Mouse (Mus musculus) CH12.LX (cell line): ENCODE measurements at regions not wholly inside any gene's neighbourhood (a gene's known extent, or its start where the extent isn't known, plus 50 kb on each side); places are given as distances from the start of the nearest gene placed in this dataset.

Source experiments
- DNase-seq: peaks from one replicate; pipeline ENCODE4 v3.0.0-alpha.2; 2013; ENCODE audit errors: extremely low read depth
- H3K27ac ChIP-seq: 2 replicates; pipeline ENCODE4 v1.5.1; 2012; ENCODE audit warnings: low read depth, mild to moderate bottlenecking, control low read depth, moderate library complexity; ENCODE audit not compliant: insufficient read depth
- H3K27me3 ChIP-seq: replicated peaks from 2 replicates; pipeline ENCODE3; 2012; ENCODE audit warnings: inconsistent platforms
- H3K36me3 ChIP-seq, 2 experiments: replicated peaks in 1 of 2; 2 replicates each; pipeline versions ENCODE3 to v1.6.1; 2012; ENCODE audit warnings: inconsistent platforms in 1 of 2, low read length in 1 of 2, mild to moderate bottlenecking in 1 of 2, mixed read lengths in 1 of 2, moderate library complexity in 1 of 2; ENCODE audit not compliant: control insufficient read depth in 1 of 2, insufficient read depth in 1 of 2
- H3K4me1 ChIP-seq, 2 experiments: 2 replicates each; pipeline ENCODE4 v1.6.1; 2012; ENCODE audit warnings: inconsistent platforms in 1 of 2, moderate library complexity in 1 of 2; ENCODE audit not compliant: insufficient read depth in 2 of 2, control insufficient read depth in 1 of 2
- H3K4me2 ChIP-seq: 2 replicates; pipeline ENCODE4 v1.6.1; 2012; ENCODE audit warnings: low read depth, mild to moderate bottlenecking, control low read depth; ENCODE audit not compliant: poor library complexity, insufficient read depth, severe bottlenecking
- H3K4me3 ChIP-seq, 3 experiments: fragments of 150-350 bp in 1 of 3; sonication (generic) in 1 of 3; replicated peaks in 1 of 3; 2 replicates each; pipeline versions ENCODE3 to v1.5.1; 2011 to 2012; ENCODE audit warnings: low read depth in 2 of 3, low read length in 2 of 3, mild to moderate bottlenecking in 2 of 3, moderate library complexity in 2 of 3, control low read depth in 1 of 3, improper control_type of control experiment in 1 of 3, inconsistent platforms in 1 of 3, mixed read lengths in 1 of 3; ENCODE audit not compliant: poor library complexity in 1 of 3
- H3K79me2 ChIP-seq: replicated peaks from 2 replicates; pipeline ENCODE4 v1.6.1; 2012; ENCODE audit warnings: mild to moderate bottlenecking, moderate library complexity; ENCODE audit not compliant: control insufficient read depth, poor library complexity, insufficient read depth, severe bottlenecking; ENCODE audit errors: extremely low read depth
- H3K9ac ChIP-seq: 2 replicates; pipeline ENCODE4 v1.6.1; 2012; ENCODE audit warnings: low read depth, mild to moderate bottlenecking, control low read depth, moderate library complexity; ENCODE audit not compliant: insufficient read depth
- H3K9me3 ChIP-seq: replicated peaks from 2 replicates; pipeline ENCODE3; 2012; ENCODE audit warnings: low read length, inconsistent platforms, mixed read lengths
- CHD1 ChIP-seq: IDR thresholded peaks from 2 replicates; pipeline ENCODE4 v1.6.1; 2012; ENCODE audit warnings: low read depth, low read length, improper control_type of control experiment, inconsistent platforms
- CTCF ChIP-seq, 2 experiments: IDR thresholded peaks in 1 of 2; conservative IDR thresholded peaks in 1 of 2; 2 replicates each; pipeline ENCODE4 v1.5.1; 2011 to 2012; ENCODE audit warnings: low read depth in 2 of 2, low read length in 2 of 2, improper control_type of control experiment in 1 of 2, inconsistent platforms in 1 of 2, mild to moderate bottlenecking in 1 of 2, moderate library complexity in 1 of 2
- EP300 ChIP-seq: IDR thresholded peaks from 2 replicates; pipeline ENCODE4 v1.6.1; 2011; ENCODE audit warnings: low read length, improper control_type of control experiment
- GABPA ChIP-seq: IDR thresholded peaks from 2 replicates; pipeline ENCODE4 v1.6.1; 2012; ENCODE audit warnings: low read depth, low read length, improper control_type of control experiment, inconsistent platforms; ENCODE audit not compliant: insufficient replicate concordance
- HCFC1 ChIP-seq: IDR thresholded peaks from 2 replicates; pipeline ENCODE4 v1.6.1; 2012; ENCODE audit warnings: low read depth, mild to moderate bottlenecking, inconsistent platforms, low read length, improper control_type of control experiment
- IRF4 ChIP-seq: IDR thresholded peaks from 2 replicates; pipeline ENCODE4 v1.6.1; 2014; ENCODE audit warnings: low read depth, mild to moderate bottlenecking, inconsistent platforms, low read length, improper control_type of control experiment
- JUN ChIP-seq: IDR thresholded peaks from 2 replicates; pipeline ENCODE4 v1.6.1; 2011; ENCODE audit warnings: low read depth, mild to moderate bottlenecking, low read length, improper control_type of control experiment, moderate library complexity; ENCODE audit not compliant: insufficient read depth
- JUND ChIP-seq: conservative IDR thresholded peaks from 2 replicates; pipeline ENCODE4 v1.6.1; 2011; ENCODE audit warnings: low read depth, low read length, improper control_type of control experiment
- MAFK ChIP-seq: IDR thresholded peaks from 2 replicates; pipeline ENCODE4 v1.6.1; 2011; ENCODE audit warnings: low read length, improper control_type of control experiment; ENCODE audit not compliant: insufficient replicate concordance
- MAX ChIP-seq: IDR thresholded peaks from 2 replicates; pipeline ENCODE4 v1.6.1; 2011; ENCODE audit warnings: low read length, improper control_type of control experiment
- MAZ ChIP-seq: IDR thresholded peaks from 2 replicates; pipeline ENCODE4 v1.6.1; 2012; ENCODE audit warnings: low read depth, mild to moderate bottlenecking, inconsistent platforms, low read length, improper control_type of control experiment, moderate library complexity
- MEF2A ChIP-seq: IDR thresholded peaks from 2 replicates; pipeline ENCODE4 v1.6.1; 2014; ENCODE audit warnings: low read depth, mild to moderate bottlenecking, inconsistent platforms, low read length, improper control_type of control experiment, borderline replicate concordance
- MXI1 ChIP-seq: IDR thresholded peaks from 2 replicates; pipeline ENCODE4 v1.6.1; 2011; ENCODE audit warnings: mild to moderate bottlenecking, low read depth, low read length, improper control_type of control experiment
- MYC ChIP-seq: IDR thresholded peaks from 2 replicates; pipeline ENCODE4 v1.6.1; 2011; ENCODE audit warnings: low read depth, mild to moderate bottlenecking, improper control_type of control experiment, low read length
- NRF1 ChIP-seq: IDR thresholded peaks from 2 replicates; pipeline ENCODE4 v1.6.1; 2014; ENCODE audit warnings: low read depth, mild to moderate bottlenecking, inconsistent platforms, low read length, improper control_type of control experiment, moderate library complexity
- PAX5 ChIP-seq: IDR thresholded peaks from 2 replicates; pipeline ENCODE4 v1.6.1; 2012; ENCODE audit warnings: low read length, inconsistent platforms, mixed read lengths
- POLR2A ChIP-seq: IDR thresholded peaks from 2 replicates; pipeline ENCODE4 v1.6.1; 2011; ENCODE audit warnings: low read depth, mild to moderate bottlenecking, improper control_type of control experiment, low read length
- POLR2AphosphoS2 ChIP-seq: IDR thresholded peaks from 2 replicates; pipeline ENCODE4 v1.6.1; 2011; ENCODE audit warnings: low read depth, low read length, improper control_type of control experiment
- RCOR1 ChIP-seq: conservative IDR thresholded peaks from 2 replicates; pipeline ENCODE4 v1.6.1; 2012; ENCODE audit warnings: low read depth, mild to moderate bottlenecking, inconsistent platforms, low read length, improper control_type of control experiment
- SMC3 ChIP-seq: IDR thresholded peaks from 2 replicates; pipeline ENCODE4 v1.6.1; 2011; ENCODE audit warnings: low read depth, low read length, improper control_type of control experiment
- UBTF ChIP-seq: IDR thresholded peaks from 2 replicates; pipeline ENCODE4 v1.6.1; 2012; ENCODE audit warnings: low read depth, mild to moderate bottlenecking, inconsistent platforms, low read length, improper control_type of control experiment, moderate library complexity
- USF1 ChIP-seq: IDR thresholded peaks from 2 replicates; pipeline ENCODE4 v1.6.1; 2014; ENCODE audit warnings: low read depth, mild to moderate bottlenecking, inconsistent platforms, low read length, improper control_type of control experiment
- USF2 ChIP-seq: conservative IDR thresholded peaks from 2 replicates; pipeline ENCODE4 v1.6.1; 2011; ENCODE audit warnings: low read depth, low read length, improper control_type of control experiment
- ZC3H11A ChIP-seq: IDR thresholded peaks from 2 replicates; pipeline ENCODE4 v1.6.1; 2012; ENCODE audit warnings: low read depth, mild to moderate bottlenecking, inconsistent platforms, low read length, improper control_type of control experiment
- ZKSCAN1 ChIP-seq: IDR thresholded peaks from 2 replicates; pipeline ENCODE4 v1.6.1; 2012; ENCODE audit warnings: low read depth, inconsistent platforms, low read length, improper control_type of control experiment, borderline replicate concordance
- ZMIZ1 ChIP-seq: IDR thresholded peaks from 2 replicates; pipeline ENCODE4 v1.6.1; 2012; ENCODE audit warnings: low read depth, mild to moderate bottlenecking, inconsistent platforms, low read length, improper control_type of control experiment
- dilution Hi-C: fragments of 300-500 bp; cut with MboI; formaldehyde crosslinking; loops from 2 replicates; pipeline ENCODE4 v1.14.3; 2020; ENCODE audit warnings: low sequenced_read_pairs; ENCODE audit not compliant: extremely low pct_unique_long_range_greater_than_20kb, extremely low pct_ligation_motif_present
- in situ Hi-C: fragments of 300-500 bp; cut with MboI; formaldehyde crosslinking; loops from 3 replicates; pipeline ENCODE4 v1.14.3; 2019; ENCODE audit warnings: low sequenced_read_pairs, low pct_ligation_motif_present, low pct_unique_long_range_greater_than_20kb, mixed read lengths

GRCm38 (mm10) chr13:44449216-44449830 is 280.0 kb upstream of the Jarid2 start:
- H3K9me3 ChIP-seq = peaks cover 8% of the 10 kb centered on the region
- in situ Hi-C loops = no loop called here
- H3K4me2 ChIP-seq = no peak overlapping the region
- no peak overlapping the region for H3K27ac ChIP-seq
- H3K4me3 ChIP-seq = no peak overlapping the region
- H3K36me3 ChIP-seq = peaks cover 0 to 1% of the 10 kb centered on the region in 2 experiments
- H3K79me2 ChIP-seq = no peaks in the 10 kb centered on the region
- DNase-seq = no peak
- dilution Hi-C loops = no loop called here
- H3K4me1 ChIP-seq = peaks cover 3 to 10% of the 10 kb centered on the region in 2 experiments; a peak in 3 of 4 replicates
- TF ChIP-seq MAFK = no peak
- TF ChIP-seq MYC = no peak
- no peak for TF ChIP-seq MAX
- TF ChIP-seq RCOR1 = no peak
- TF ChIP-seq UBTF = no peak
- no peak for TF ChIP-seq CHD1
- TF ChIP-seq MXI1 = no peak
- TF ChIP-seq GABPA = no peak
- TF ChIP-seq EP300 = no peak
- no peak for TF ChIP-seq MAZ
- no peak for TF ChIP-seq JUN
- TF ChIP-seq ZKSCAN1 = no peak
- no peak for TF ChIP-seq PAX5
- TF ChIP-seq POLR2AphosphoS2 = no peak
- H3K9ac ChIP-seq = no peak overlapping the region
- no peaks in the 10 kb centered on the region for H3K27me3 ChIP-seq

GRCm38 (mm10) chr13:44451224-44451623 is 278.1 kb upstream of the Jarid2 start:
- no peak overlapping the region for H3K27ac ChIP-seq
- TF ChIP-seq POLR2AphosphoS2 (no peak), CTCF (conservative IDR thresholded peaks at IDR 0.05 in 1 of 2, IDR thresholded peaks at IDR 0.05 in 1 of 2; ENCODE audit: low read depth in 2 of 2, low read length in 2 of 2) (no peak), MEF2A (no peak), ZC3H11A (no peak), USF1 (no peak), NRF1 (no peak), CHD1 (no peak), POLR2A (no peak), ZMIZ1 (no peak), JUND (no peak), MAFK (no peak), MYC (no peak), USF2 (no peak), IRF4 (no peak), HCFC1 (no peak), SMC3 (no peak)
- no peak overlapping the region for H3K9ac ChIP-seq
- no peaks in the 10 kb centered on the region for H3K79me2 ChIP-seq
- no peak overlapping the region for H3K4me3 ChIP-seq
- DNase-seq = no peak
- H3K27me3 ChIP-seq = no peaks in the 10 kb centered on the region
- H3K36me3 ChIP-seq = peaks cover 0 to 1% of the 10 kb centered on the region in 2 experiments
- peaks cover 8% of the 10 kb centered on the region for H3K9me3 ChIP-seq
- H3K4me1 ChIP-seq = peaks cover 11 to 23% of the 10 kb centered on the region in 2 experiments
- in situ Hi-C loops (no loop called here), dilution Hi-C loops (no loop called here)
- H3K4me2 ChIP-seq = no peak overlapping the region
